Mouse (Mus musculus): ENCODE results near the gene Gpr156. TPM values are rescaled to one million over a fixed set of nuclear protein-coding genes. Genes with fewer than 3 reads are reported as not detected.

The Gpr156 gene
- polyA plus RNA-seq (2015; fragmentation: Nextera tagmentation; extraction: Ambion mirVana): 0.33 and 0.43 TPM in 2 replicates

DNA sequence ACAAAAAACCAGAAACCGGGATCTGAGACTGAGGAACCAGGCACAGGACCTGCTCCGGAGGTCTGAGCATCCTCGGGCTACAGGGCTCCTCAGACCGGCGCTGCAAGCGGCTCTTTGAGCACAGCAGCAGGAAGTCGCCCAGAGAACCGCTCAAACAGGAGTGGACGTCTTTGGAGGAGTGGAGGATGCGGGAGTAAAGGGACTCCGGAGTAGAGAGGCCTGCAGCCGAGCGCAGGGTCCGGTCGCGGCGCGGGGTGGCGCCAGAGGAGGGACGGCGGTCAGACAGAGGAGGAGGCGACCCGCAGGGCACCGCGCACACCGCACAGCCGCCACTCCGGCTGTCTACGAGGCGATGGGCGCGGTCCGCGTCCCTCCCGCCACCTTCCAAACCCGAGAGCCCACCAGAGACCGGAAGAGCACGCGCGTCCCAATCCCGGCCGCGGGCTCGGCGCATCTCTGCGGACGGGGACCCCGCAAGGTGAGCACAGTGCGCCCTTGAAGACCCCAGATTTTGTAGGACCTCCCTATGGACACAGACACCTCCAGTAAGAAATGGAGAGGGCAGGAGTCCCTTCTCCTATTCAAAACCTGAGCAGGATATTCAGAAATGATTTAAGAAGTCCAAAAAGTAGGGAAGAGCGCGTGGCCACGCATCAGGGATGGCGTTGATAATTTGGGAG, at the start of gene Gpr156:
Gene Gpr156, plus strand, starts transcription at position 359 of the 680 bp plus-strand sequence.

DNA sequence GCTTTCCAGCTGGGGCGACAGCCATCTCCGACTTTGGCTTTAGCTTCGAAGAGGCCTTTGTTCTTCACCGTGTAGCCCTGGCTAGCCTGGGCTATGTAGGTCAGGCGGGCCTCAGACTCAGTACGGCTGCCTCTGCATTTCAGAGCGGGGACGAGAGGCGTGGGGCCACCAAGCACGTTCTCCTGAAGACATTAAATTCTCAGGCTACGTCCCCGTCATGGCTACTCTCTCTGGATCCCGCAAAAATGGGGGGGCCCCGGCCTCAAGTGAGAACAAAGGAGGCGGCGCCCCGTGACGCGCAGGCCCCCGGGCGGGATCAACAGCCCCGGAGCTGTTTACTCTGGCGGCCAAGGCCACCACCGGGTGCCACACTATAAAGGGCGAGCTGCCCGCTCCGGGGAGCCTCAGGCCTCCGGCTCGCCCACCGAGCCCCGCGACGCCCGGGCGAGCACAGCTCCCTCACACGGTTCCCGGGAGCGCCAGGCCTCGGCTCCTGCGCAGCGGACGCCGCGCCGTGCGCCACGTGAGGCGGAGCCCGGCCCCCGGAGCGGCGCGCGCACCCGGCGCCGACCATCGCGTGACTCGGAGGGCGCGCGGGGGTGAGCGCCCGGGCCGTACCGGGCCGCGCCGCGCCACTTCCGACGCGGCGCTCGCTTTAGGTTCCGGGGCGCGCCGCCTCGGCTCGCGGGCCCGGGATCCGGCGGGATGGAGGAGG, 48.3 kb upstream of the Gpr156 start, which contains the start of gene Lrrc58:
Gene Lrrc58, plus strand, starts transcription at position 599 of the 715 bp plus-strand sequence.

Other genes with a start within 250 kb of the Gpr156 start
- 271 and 323 TPM in 2 replicates for gene Fstl1, start 139.6 kb upstream of the Gpr156 start, polyA plus RNA-seq (2015; fragmentation: Nextera tagmentation; extraction: Ambion mirVana)
- gene Gm36028, start 55.4 kb upstream of the Gpr156 start, polyA plus RNA-seq (2015; fragmentation: Nextera tagmentation; extraction: Ambion mirVana): not detected in 2 replicates
- 38.6 and 48.9 TPM in 2 replicates for gene Lrrc58, start 48.1 kb upstream of the Gpr156 start, polyA plus RNA-seq (2015; fragmentation: Nextera tagmentation; extraction: Ambion mirVana)
- gene Gsk3b, start 172.5 kb downstream of the Gpr156 start, polyA plus RNA-seq (2015; fragmentation: Nextera tagmentation; extraction: Ambion mirVana): 39.7 and 41.9 TPM in 2 replicates

Data from adrenal gland, postnatal 0 days (tissue).